Mouse (Mus musculus) G1E (cell line): Measurements from ENCODE around the gene Ubtf.

ENCODE experiments used
- CTCF ChIP-seq: IDR thresholded peaks from 2 replicates; pipeline ENCODE4 v1.5.1; 2012; ENCODE audit warnings: low read depth, low read length, inconsistent platforms, mixed read lengths
- GATA1 ChIP-seq: IDR thresholded peaks from 2 replicates; pipeline ENCODE4 v1.6.1; 2012; ENCODE audit warnings: borderline replicate concordance, low read length, inconsistent platforms, mixed read lengths

DNA sequence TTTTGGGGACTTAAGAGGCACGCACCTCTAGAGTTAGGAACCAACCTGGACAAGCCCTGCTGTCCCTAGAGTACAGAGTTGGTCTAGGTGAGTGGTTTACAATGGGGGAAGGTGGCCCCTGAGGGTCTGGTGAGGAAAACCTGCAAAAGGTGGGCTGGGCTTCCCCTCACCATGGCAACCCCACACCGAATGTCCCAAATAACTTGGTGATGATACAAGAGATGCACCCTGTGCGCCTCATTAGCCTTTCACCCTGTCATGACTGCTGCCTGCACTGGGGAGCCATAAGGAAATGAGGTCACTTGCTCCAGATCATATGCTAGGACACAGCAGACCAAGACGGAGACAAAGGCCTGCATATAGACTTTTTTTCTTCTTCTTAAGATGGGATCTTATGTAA lies 30.9 kb upstream of the Ubtf start:
- TF ChIP-seq CTCF (no peak), GATA1 (no peak)
